Mouse (Mus musculus): ENCODE measurements around the gene Wnt8b.

- TF ChIP-seq CTCF (IDR thresholded peaks at IDR 0.05; ENCODE audit: control insufficient read depth, insufficient read depth, low read length) (no peak), POLR2A (IDR thresholded peaks at IDR 0.05; ENCODE audit: borderline replicate concordance, control insufficient read depth, low read depth, low read length) (no peak)
Measured at GRCm38 (mm10) chr19:44537416-44537815, 44.1 kb downstream of the Wnt8b start.

Data from bone marrow, adult 2 months (tissue).